ENCODE assay signal across 14 mouse cellular contexts in the genomic region with DNA sequence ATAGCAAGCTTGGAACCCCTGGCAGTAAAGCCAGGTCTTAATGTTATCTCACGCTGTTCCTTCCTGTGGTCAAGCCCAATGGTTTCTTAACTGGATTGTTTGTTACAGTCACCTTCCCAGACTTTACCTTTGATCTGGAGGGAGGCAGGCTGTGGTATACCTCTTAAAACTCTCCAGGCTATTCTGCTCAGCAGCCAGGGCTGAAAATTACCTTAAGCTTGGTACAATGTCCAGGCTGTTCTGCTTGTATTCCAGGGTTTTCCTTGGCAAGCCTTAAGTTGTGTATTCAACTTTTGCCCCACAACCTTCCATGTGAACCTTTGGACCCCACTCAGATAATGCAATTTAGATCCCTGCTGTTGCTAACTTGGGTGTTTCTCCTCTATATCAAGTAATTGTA. TPM values are rescaled to one million over a fixed set of nuclear protein-coding genes. Genes with fewer than 3 reads are reported as not detected.
DNase-seq lines count a peak whose midpoint lies in the region; ATAC-seq lines count a peak whose summit lies in the region.
"Had no signal": no experiment of that assay in that cellular context is flagged by ENCODE, and none has a peak within 500 bp of the region (broad histone marks: within the 10 kb centered on the region; RNA-seq: fewer than 3 reads in every experiment).

No protein-coding gene starts in this region.

- no peak for DNase-seq in heart, postnatal 25 days (ENCODE audit: low spot score)
- no peak for DNase-seq in neural tube, embryonic 10.5 days (ENCODE audit: extremely low spot score, low spot score)
- DNase-seq in kidney, postnatal 36 days, result peak; percentile 51 to 79
- peak; percentile 37 for DNase-seq in yolk sac, embryonic 10.5 days (ENCODE audit: low spot score)
- DNase-seq in urinary bladder, postnatal 14 days (ENCODE audit: low spot score), result no peak
- DNase-seq in left cerebral cortex, postnatal 36 days (ENCODE audit: low spot score in 2 of 2), result no peak
- DNase-seq: cerebellum, postnatal 25 days; heart, postnatal 36 days; layer of hippocampus, postnatal 36 days; lung, postnatal 14 days; thymus, adult 18-20 months had no signal

- H3K27me3 ChIP-seq in heart, embryonic 13.5 days (replicated peaks), result no peaks in the 10 kb centered on the region
- H3K27me3 ChIP-seq in neural tube, embryonic 12.5 days (replicated peaks), result no peaks in the 10 kb centered on the region
- H3K27me3 ChIP-seq: forebrain, embryonic 15.5 days had no signal

- peak overlapping the region; percentile 74 for H3K4me2 ChIP-seq in heart, embryonic 13.5 days
- H3K4me2 ChIP-seq in neural tube, embryonic 12.5 days (replicated peaks), result 0 out of 2 replicates have a peak overlapping the region, but pooled peaks have one; percentile 74

- ATAC-seq in heart, embryonic 13.5 days (ENCODE audit: extremely low read depth, insufficient number of reproducible peaks, low FRiP score, low TSS enrichment), result no peak
- ATAC-seq in neural tube, embryonic 12.5 days (ENCODE audit: low FRiP score, low read depth), result no peak
- ATAC-seq: forebrain, embryonic 15.5 days had no signal

- H3K4me1 ChIP-seq in heart, embryonic 13.5 days, result peaks cover 26% of the 10 kb centered on the region
- peaks cover 13% of the 10 kb centered on the region; the same call in 1 of the 2 replicates for H3K4me1 ChIP-seq in neural tube, embryonic 12.5 days

- no peak overlapping the region for H3K9ac ChIP-seq in heart, embryonic 13.5 days
- H3K9ac ChIP-seq in neural tube, embryonic 12.5 days, result no peak overlapping the region

- intact Hi-C loops in heart, postnatal 25 days (cut with DNase I), result no loop called here
- intact Hi-C loops in left cerebral cortex, postnatal 36 days (cut with DNase I), result loop anchor here (10.0 kb wide), 1 partner anchor 190 kb away; no protein-coding TSS in a partner anchor

- 0 out of 2 replicates have a peak, but pooled peaks cover 2% of the 10 kb centered on the region for H3K36me3 ChIP-seq in heart, embryonic 13.5 days
- H3K36me3 ChIP-seq in neural tube, embryonic 12.5 days, result no peaks in the 10 kb centered on the region
- H3K36me3 ChIP-seq: forebrain, embryonic 15.5 days had no signal

- H3K4me3 ChIP-seq in heart, embryonic 13.5 days, result no peak overlapping the region
- H3K4me3 ChIP-seq in neural tube, embryonic 12.5 days, result no peak overlapping the region

- no peak overlapping the region for H3K27ac ChIP-seq in heart, embryonic 13.5 days (replicated peaks)
- no peak overlapping the region for H3K27ac ChIP-seq in neural tube, embryonic 12.5 days
- H3K27ac ChIP-seq: forebrain, embryonic 15.5 days had no signal

- no peaks in the 10 kb centered on the region for H3K9me3 ChIP-seq in heart, embryonic 13.5 days
- H3K9me3 ChIP-seq in neural tube, embryonic 12.5 days, result no peaks in the 10 kb centered on the region
- H3K9me3 ChIP-seq: forebrain, embryonic 15.5 days had no signal

- WGBS in heart, embryonic 13.5 days, result 50% methylated on average over 1 of the region's 1 CpGs
- 79% methylated on average over 1 of the region's 1 CpGs for WGBS in neural tube, embryonic 12.5 days

RNA-seq across cellular contexts. Expression of gene Usf3, which starts 2.0 kb away (rescaled TPM):
- polyA plus RNA-seq in heart, embryonic 13.5 days (2015; fragmentation: Nextera tagmentation; extraction: Ambion mirVana), result 1.8 and 1.9 TPM in 2 replicates
- 10 to 100 TPM; 16.4 to 20.9 TPM for total RNA-seq in heart, postnatal 25 days (2021)
- 3.3 and 3.7 TPM in 2 replicates for polyA plus RNA-seq in neural tube, embryonic 12.5 days (2016; fragmentation: Nextera tagmentation; extraction: Ambion mirVana)
- 10 to 100 TPM; 33.6 to 40.4 TPM for total RNA-seq in left cerebral cortex, postnatal 36 days (2021)

RNA-seq across cellular contexts. Expression of gene Naa50, which starts 35.4 kb away (rescaled TPM):
- polyA plus RNA-seq in heart, embryonic 13.5 days (2015; fragmentation: Nextera tagmentation; extraction: Ambion mirVana), result 73.7 and 77.0 TPM in 2 replicates
- 10 to 100 TPM; 56.0 to 60.1 TPM for total RNA-seq in heart, postnatal 25 days (2021)
- 83.2 and 86.0 TPM in 2 replicates for polyA plus RNA-seq in neural tube, embryonic 12.5 days (2016; fragmentation: Nextera tagmentation; extraction: Ambion mirVana)
- 10 to 100 TPM; 53.6 to 62.7 TPM for total RNA-seq in left cerebral cortex, postnatal 36 days (2021)

RNA-seq across cellular contexts. Expression of gene Atp6v1a, which starts 35.5 kb away (rescaled TPM):
- polyA plus RNA-seq in heart, embryonic 13.5 days (2015; fragmentation: Nextera tagmentation; extraction: Ambion mirVana), result 28.8 and 37.0 TPM in 2 replicates
- 10 to 100 TPM; 28.0 to 30.3 TPM for total RNA-seq in heart, postnatal 25 days (2021)
- 59.2 and 72.1 TPM in 2 replicates for polyA plus RNA-seq in neural tube, embryonic 12.5 days (2016; fragmentation: Nextera tagmentation; extraction: Ambion mirVana)
- 100 to 1,000 TPM; 437 to 470 TPM for total RNA-seq in left cerebral cortex, postnatal 36 days (2021)

Comparison
In these comparisons a context has a peak if more than half of its experiments do, and no peak if none do; other contexts are left out.
1. DNase-seq: peak in kidney, postnatal 36 days (2 of 2) and yolk sac, embryonic 10.5 days (single experiment); none in heart, postnatal 25 days (single experiment), neural tube, embryonic 10.5 days (single experiment), urinary bladder, postnatal 14 days (single experiment) and left cerebral cortex, postnatal 36 days (0 of 2).
2. RNA of gene Atp6v1a, which starts 35.5 kb away (total RNA-seq): 437 to 470 TPM in left cerebral cortex, postnatal 36 days; 28.0 to 30.3 TPM in heart, postnatal 25 days; every median in the first group is over 10 times any median in the second.